Mouse (Mus musculus) gastrocnemius, postnatal 10 days (tissue): ENCODE results near the gene Lect2. TPM values are rescaled to one million over a fixed set of nuclear protein-coding genes. Genes with fewer than 3 reads are reported as not detected.
A peak's percentile ranks its signal among the peaks of the same experiment; 100 is the strongest.

Experiments
- DNase-seq: peaks from one replicate; pipeline ENCODE4 v3.0.0; 2021; ENCODE audit warnings: mixed read lengths
- total RNA-seq, 2 experiments: library from RNA; stranded (reverse); gene quantifications; 2 replicates each; pipeline ENCODE4 v1.2.3; 2021

The Lect2 gene
- total RNA-seq, 2 experiments from 2014 or later = not detected

GRCm38 (mm10) chr13:56555957-56556356, 7.7 kb upstream of the Lect2 start:
- DNase-seq = peak; percentile 52

- no peak for DNase-seq
Measured at GRCm38 (mm10) chr13:56554409-56554808, 6.1 kb upstream of the Lect2 start.

DNA sequence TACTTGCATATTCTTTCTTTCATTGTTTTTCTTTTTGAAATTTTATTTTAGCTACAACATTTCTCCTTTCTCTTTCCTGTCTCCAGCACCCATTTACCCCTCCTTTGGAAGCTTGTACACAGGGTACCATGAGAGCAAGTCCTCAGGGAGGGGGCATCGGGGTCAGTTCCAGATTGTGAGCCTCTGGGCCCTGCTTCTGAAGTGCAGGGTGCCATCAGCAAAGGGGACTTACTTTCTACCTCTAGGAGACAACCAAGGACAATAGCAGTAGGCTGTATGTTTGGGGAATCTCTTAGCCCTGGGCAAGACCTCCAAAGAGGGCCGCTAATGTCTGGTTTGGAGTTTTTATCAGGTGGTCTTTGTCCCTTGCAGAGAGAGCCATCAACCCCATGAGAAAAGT, 5.6 kb upstream of the Lect2 start:
- DNase-seq = no peak

DNA sequence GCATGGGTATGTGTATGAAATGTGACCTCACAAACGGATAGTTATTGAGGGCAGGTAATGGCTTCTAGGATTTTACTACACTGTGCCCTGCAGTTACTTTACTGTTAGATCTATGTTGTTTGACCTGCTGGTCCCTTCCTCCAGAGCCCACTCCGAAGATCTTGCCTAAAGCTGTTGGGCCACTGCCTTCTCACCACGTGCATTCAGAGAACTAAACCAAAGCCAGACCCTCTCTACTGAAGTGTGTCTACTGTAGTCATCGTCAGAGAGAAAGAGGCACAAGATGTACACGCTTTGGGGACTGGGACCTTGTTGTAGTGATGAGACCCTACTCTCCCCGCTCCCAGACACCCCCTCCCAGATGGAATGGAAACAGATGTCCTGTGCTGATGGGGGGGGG, 3.4 kb upstream of the Lect2 start:
- DNase-seq = no peak

DNA sequence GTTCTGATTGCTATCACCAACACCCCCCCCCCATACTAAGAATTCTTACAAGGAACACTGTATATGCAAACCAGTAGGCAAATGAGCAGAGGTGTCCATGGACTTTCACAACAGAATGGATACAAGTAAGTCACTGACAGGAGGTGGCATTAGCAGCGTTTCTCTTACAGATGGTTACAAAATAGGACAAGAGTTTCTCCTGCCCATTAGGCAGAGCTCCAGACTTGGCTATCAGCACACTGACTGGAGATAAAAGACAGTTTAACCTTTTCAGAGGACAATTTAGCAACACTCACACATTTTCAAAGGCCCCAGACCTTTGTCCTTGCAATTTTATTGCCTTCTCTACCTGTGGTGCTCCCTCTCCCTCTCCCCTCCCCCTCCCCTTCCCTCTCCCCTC, 2.3 kb upstream of the Lect2 start:
- DNase-seq = no peak

DNA sequence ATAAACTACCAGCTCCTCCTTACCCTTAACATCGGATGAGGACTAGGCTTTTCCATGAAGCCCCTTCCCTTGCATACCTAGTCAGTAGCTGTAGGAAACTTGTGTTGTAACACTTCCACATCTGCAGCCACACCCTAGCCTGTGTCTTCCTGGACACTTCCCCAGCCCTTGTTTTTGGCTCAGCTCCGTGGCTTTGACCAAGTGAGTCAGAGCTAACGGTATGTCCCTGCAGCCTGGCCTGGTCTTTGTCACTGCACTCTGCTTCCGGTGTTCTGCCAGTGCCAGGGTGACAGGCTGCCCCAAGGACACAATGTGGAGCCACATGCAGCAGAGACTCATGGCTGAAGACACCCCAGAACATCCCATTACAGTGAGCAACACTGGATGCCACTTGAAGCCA, 1.1 kb upstream of the Lect2 start:
- DNase-seq = no peak

- DNase-seq = no peak
Measured at GRCm38 (mm10) chr13:56544956-56545355, 3.3 kb downstream of the Lect2 start.

DNA sequence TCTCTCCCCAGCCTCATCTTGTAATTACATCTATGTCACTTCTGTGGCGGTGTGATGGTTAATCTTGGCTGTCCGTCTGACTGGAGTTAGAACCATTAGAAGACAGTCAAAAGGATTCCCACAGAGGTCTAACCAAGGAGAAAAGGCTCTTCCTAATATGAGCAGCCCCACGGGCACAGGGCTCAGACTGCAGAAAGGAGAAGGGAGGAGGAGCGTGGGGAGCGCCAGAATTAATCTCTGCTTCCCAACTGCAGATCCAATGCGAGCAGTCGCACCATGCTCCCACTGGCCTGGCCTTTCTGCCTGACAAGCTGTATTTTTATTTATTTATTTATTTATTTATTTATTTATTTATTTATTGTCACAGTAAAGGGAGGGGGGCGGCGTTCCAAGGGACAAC, 4.5 kb downstream of the Lect2 start:
- DNase-seq = no peak

- DNase-seq = peak; percentile 52
Measured at GRCm38 (mm10) chr13:56539846-56540245, 8.5 kb downstream of the Lect2 start.

DNA sequence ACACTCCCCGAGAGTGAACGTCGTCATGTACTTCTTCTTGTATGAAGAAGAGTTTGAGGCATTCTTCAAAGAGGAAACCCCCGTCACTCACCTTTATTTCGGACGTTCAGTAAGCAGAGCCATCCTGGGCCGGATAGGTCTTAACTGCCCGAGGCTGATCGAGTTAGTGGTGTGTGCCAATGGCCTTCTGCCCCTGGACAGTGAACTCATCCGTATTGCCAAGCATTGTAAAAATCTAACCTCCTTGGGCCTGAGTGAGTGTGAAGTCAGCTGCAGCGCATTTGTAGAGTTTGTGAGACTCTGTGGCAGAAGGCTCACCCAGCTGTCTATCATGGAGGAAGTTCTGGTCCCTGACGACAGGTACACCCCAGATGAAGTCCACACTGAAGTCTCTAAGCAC, 11.3 kb downstream of the Lect2 start:
- no peak for DNase-seq

- DNase-seq = no peak
Measured at GRCm38 (mm10) chr13:56535570-56535969, 12.7 kb downstream of the Lect2 start.

DNA sequence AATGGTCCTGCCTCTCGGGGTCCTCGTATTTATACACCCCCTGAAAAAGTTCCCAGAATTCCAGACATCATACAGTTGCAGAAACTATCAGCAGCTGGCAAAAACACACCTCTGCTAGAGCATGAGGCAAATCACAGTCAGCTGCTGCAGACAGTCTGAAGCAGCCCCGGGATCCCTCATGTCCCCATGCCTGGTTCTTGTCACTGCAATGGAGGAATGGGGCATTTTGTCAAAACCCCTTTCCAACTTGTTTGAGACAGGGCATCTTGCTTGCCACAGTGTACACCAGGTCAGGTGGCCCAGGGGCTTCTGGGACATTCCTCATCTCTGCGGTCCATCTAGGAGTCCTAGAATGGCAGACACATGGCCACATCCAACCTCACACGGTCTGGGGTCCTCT, 13.4 kb downstream of the Lect2 start:
- DNase-seq = no peak

DNA sequence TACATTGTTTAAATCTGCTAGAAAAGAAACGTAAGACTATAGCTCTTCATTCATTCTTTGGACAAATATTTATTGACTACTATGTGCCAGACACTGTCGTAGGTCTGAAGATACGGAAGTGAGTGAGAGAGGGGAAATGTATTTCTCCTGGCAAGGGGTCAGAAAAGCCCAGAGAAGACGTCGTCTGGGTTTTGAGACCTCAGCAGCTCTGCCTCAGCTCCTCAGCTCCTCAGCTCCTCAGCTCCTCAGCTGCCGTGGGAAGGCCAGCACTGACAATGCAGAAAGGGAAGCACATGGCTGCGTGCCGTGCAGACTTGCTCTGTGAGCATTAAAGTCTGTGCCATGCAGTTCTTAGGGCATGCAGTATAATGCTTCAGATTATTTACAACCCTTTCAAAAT, 18.6 kb downstream of the Lect2 start:
- no peak for DNase-seq

- DNase-seq = no peak
Measured at GRCm38 (mm10) chr13:56529031-56529430, 19.3 kb downstream of the Lect2 start.

- no peak for DNase-seq
Measured at GRCm38 (mm10) chr13:56528281-56528680, 20.0 kb downstream of the Lect2 start.

GRCm38 (mm10) chr13:56527846-56528245, 20.5 kb downstream of the Lect2 start:
- DNase-seq = no peak

GRCm38 (mm10) chr13:56526871-56527270, 21.4 kb downstream of the Lect2 start:
- no peak for DNase-seq

DNA sequence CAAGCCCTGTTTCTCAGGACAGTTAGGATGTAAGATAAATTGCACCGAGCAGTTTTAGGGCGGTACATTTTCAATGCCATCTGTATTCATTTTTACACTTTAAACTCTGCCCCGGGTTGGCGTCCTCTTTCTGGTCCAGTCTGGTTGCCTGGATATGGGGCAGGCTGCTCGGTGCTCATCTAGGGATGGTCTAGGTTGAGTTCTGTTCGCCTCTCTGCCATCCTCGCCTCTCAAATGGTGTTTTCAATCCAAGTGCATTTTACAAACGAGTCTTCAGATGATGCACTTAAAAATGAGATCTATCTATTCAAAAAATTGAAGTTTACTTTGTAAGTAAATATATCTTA, 25.5 kb downstream of the Lect2 start:
- DNase-seq = no peak

DNA sequence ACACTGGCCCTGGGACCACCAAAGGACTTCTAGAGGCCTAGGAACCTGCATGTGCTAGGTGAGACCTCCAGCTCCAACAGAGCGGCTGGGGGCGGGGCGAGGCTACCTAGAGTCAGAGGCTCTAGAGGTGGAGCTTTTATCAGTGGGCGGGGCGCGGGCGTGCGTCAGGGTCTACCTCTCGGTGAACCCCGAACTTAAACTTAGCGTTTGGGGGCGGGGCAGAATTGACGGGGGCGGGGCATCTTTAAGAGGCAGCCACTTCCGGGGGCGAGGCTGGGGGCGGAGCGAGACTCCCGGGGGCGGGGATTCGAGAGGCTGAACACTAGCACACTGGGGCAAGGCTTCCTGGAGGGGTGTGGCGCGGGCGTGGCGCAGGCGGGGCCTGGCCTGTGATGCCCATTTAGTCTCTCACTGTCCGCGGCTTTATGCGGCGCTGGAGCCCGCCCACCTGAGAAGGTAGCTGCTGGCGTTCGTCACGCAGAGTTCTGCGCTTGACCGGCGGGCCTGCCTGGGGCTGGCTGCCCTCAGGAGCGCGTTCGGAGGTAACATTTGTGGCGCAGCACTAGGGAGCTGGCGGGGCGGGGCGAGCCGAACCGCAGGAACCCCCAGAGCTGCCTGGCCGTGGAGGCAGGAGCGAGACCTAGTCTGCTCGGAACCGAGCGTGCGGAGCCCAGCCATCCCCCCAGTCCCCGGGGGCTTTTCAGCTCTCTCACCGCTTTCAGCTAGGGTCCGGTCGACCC, 26.1 kb downstream of the Lect2 start, which contains the start of gene Fbxl21:
Gene Fbxl21 (plus strand): TSS at position 392 of the 740 bp plus-strand sequence.
- peak; percentile 90 for DNase-seq

- no peak for DNase-seq
Measured at GRCm38 (mm10) chr13:56516816-56517215, 31.5 kb downstream of the Lect2 start.

GRCm38 (mm10) chr13:56516311-56516710, 32.0 kb downstream of the Lect2 start:
- no peak for DNase-seq

DNA sequence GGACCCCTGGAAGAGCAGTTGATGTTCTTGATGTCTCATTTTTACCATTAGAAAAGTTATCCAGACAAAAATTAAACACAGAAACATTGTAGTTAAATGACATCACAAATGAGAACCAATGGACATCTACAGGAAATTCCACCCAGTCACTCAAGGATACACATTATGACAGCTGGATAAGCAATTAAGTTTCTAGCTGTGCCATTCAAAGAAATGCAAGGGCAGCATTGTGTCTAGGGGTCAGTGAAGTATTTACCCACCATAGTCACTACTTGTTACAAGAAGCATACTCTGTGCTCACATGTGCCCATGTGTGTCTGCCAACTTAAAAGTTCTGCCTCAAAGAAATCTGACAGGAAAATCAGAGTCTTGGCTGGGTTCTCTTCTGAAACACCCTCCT, 34.7 kb downstream of the Lect2 start:
- no peak for DNase-seq

- DNase-seq = no peak
Measured at GRCm38 (mm10) chr13:56509796-56510195, 38.5 kb downstream of the Lect2 start.

DNA sequence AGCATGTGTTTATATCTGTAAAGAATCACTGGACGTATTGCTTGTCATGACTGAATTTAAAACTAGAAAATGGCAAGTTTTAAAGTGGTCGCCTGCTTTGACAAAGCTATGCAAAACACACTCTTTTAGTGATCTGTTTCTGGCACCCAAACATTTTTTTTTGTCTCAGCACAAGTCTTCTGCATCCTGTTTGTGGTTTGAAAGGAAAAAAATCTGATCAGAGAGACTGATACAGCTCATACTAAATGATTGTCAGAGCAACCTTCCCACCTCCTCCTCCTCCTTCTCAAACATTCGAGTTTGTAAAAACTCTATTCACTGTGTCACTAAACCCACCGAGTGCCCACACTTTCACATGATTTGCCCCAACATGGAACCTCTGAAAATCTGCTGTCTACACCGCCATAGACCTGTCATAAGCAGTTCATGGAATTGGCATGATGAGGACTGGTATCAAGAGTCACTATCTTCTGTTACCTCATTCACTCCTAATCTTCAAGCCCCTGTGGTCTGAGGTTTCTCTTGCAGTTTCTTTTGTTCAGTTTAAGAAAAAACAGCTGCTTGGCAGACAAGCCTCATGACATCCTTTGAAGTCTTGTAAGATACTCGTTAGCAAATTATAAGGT, 41.3 kb downstream of the Lect2 start:
- DNase-seq = no peak
